Mouse (Mus musculus) olfactory bulb, adult 2 months (tissue): Measurements from ENCODE around the gene Atf7ip2.

ENCODE experiments used
- CTCF ChIP-seq: fragments of 200-500 bp; IDR thresholded peaks from 2 replicates; pipeline ENCODE4 v1.5.1; 2012; ENCODE audit warnings: low read depth, mild to moderate bottlenecking, low read length, moderate library complexity; ENCODE audit not compliant: insufficient read depth
- POLR2A ChIP-seq: fragments of 200-500 bp; IDR thresholded peaks from 2 replicates; pipeline ENCODE4 v1.6.1; 2012; ENCODE audit warnings: mild to moderate bottlenecking, low read depth, low read length, moderate library complexity; ENCODE audit not compliant: insufficient read depth

DNA sequence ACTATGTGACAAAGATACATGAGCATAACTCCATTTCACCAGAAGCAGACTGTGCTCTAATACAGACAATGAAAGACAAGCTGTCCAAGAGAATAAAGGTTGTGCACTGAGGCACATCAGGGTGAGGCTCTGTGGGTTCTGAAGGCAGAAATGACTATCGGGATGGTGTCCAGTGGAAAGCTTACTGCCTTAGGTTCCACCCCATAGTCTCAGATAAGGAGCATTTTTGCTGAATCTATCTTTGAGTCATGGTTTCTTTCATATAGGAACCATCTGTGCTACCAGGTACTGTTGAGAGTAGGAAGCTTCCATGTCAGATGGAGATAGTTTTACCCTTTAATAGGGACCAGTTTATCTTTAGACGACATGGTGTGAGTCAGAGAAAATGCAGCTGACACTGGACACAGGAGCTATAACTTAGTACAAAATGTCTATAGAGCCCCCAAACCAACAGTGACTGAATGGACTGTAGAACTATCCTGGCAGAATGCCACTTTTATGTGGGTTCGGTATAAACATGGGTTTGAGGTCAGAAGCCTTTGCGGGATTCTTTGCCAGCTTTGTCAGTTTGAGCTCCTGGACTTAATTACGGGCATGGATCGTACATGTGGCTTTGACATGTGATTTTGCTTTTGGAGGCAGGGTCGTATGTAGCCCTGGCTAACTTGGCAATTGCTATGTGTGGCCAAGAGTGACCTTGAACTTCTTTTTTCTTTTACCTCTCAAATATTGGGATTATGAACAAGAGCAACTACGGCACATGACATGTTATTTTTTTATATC is 23.2 kb upstream of the Atf7ip2 start:
- no peak for TF ChIP-seq CTCF
- no peak for TF ChIP-seq POLR2A
